Mouse (Mus musculus) G1E (cell line): ENCODE measurements around the gene Fmnl2.

Experiments
- CTCF ChIP-seq: IDR thresholded peaks from 2 replicates; pipeline ENCODE4 v1.5.1; 2012; ENCODE audit warnings: low read depth, low read length, inconsistent platforms, mixed read lengths
- GATA1 ChIP-seq: IDR thresholded peaks from 2 replicates; pipeline ENCODE4 v1.6.1; 2012; ENCODE audit warnings: borderline replicate concordance, low read length, inconsistent platforms, mixed read lengths
- TAL1 ChIP-seq: conservative IDR thresholded peaks from 2 replicates; pipeline ENCODE4 v1.6.1; 2012; ENCODE audit warnings: low read depth, low read length, inconsistent platforms, mixed read lengths

- TF ChIP-seq CTCF (no peak), GATA1 (no peak), TAL1 (no peak)
Observed at GRCm38 (mm10) chr2:52913746-52914145, 56.1 kb downstream of the Fmnl2 start.
